Mouse (Mus musculus) A20 (cell line): ENCODE data around the gene Spata31d1b.

Experiments
- DNase-seq: peaks from one replicate; pipeline ENCODE4 v3.0.0-alpha.2; 2011; ENCODE audit warnings: low read depth, low spot score

Gene Spata31d1b

DNA sequence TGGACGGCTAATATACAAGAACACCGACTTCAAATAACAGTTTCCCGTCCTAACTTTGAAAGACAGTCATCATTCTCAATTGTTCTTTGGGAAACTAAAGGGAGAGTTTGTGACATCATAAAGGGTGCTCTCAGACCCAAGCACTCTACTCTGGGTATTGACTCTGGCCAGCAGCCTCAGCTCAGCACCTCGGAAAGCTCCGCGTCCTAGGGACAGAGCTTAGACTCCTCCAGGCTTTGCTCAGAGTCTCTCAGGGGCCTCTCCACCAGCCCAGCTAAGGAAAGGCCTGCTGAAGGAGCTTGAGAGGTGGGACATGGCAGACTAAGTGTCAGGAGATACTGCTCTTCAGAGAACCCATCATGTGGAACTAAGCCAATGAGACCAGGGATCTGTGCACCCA is 34.1 kb downstream of the Spata31d1b start:
- DNase-seq: no peak

- no peak for DNase-seq
Observed at GRCm38 (mm10) chr13:59746711-59747110, 34.6 kb downstream of the Spata31d1b start, which contains the start of gene 1700014D04Rik. Gene 1700014D04Rik (minus strand): TSS chr13:59746752.

GRCm38 (mm10) chr13:59750310-59750709 is 38.2 kb downstream of the Spata31d1b start:
- no peak for DNase-seq

DNA sequence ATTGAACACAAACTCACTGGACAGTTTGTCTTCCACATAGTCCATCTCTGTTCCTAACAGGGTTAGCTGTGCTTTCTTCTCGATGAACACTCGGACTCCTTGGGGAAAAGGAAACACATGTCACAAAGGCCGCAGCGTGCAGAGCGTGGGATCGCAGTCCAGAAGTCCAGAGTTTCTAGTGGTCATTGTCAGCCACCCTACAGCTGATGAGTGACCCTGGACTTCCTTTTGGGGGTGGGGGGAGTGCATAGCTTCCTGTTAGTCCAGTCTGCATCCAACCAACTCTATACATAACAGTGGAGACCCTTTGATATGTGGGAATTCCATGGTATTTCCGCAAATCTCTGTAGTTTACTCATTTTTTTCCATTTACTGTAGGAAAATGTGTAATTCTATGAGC is 44.8 kb downstream of the Spata31d1b start:
- DNase-seq: no peak

DNA sequence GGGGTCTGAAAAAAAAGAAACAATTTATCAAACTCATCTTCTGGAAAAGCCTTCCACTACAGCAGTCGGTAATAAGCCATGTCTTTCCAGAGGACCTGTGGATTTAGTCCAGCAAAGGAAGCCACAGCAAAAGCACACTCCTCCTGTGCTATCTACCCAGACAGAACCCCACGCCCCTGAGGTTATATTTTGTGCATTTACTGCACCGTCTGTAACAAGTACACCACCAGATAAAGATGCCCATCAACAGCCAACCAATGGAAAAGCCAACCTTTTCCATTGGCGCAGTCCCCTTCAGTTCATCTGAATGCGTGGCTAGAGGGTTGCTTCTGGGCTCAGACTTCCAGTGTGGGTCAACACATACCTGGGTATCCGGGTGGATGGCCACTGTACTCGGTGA is 50.7 kb downstream of the Spata31d1b start:
- DNase-seq: no peak

DNA sequence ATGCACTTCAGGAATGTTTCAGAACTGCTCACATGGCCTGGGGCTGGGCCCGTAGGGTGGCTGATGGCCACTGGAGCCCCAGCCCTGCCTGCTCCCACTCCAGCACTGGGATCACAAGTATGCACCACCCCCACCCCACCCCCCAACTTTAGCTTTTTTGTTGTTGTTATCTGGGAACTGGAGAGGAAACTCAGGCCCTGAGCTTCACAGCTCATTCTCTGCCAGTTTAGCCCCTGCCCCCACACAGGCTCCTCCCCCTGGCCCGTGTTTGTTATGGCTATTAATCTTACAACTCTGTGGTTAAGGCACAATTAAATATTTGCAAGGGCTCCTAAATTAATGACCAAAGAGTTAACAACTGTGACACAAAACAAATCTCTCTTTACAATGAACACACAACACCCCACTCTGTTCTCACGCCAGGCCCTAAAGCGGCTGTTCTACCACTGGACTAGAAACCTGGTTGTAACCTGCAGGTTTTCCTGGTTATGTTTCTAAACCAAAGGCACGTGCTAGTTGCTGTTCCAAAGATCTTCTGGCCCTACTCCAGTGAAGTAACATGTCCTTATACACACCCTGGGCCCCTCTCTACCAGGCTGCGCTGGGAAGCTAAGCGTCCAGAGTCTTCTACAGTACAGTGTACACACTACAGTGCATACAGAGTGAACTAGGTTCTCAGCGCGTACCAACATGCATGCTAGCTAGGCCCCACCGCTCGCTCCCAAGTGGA is 54.9 kb downstream of the Spata31d1b start:
- DNase-seq: no peak

GRCm38 (mm10) chr13:59768531-59768930 is 56.4 kb downstream of the Spata31d1b start:
- peak; percentile 49 for DNase-seq
